Mouse (Mus musculus): Measurements from ENCODE around the gene Spon1.

DNA sequence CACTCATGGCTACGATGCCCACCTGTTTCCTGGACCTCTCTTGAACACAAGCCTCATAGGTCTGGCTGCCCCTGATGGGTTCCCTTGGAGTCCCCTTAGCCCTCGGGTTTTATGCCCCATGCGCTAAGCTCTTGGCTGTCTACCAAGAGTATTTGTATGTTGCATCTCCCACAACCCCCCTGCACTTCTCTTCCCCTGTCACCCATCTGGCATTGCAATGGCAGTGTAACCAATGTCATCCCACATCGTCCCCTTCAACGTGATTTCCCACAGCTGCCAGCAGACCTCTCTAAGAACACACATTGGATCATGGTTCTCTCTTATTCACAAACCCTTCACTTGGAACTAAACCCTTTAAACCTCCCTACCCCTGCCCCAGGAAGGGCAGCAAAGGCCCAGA lies 239.7 kb downstream of the Spon1 start:
- no peak for TF ChIP-seq POLR2A (IDR thresholded peaks at IDR 0.05; ENCODE audit: insufficient read depth, low read depth, low read length)
- no peak for TF ChIP-seq CTCF (IDR thresholded peaks at IDR 0.05)
- no peak for TF ChIP-seq EP300 (IDR thresholded peaks at IDR 0.05; ENCODE audit: insufficient read depth, low read depth, low read length)

Data from heart, adult 2 months (tissue).